ENCODE assay signal across 8 mouse cellular contexts in the genomic region with DNA sequence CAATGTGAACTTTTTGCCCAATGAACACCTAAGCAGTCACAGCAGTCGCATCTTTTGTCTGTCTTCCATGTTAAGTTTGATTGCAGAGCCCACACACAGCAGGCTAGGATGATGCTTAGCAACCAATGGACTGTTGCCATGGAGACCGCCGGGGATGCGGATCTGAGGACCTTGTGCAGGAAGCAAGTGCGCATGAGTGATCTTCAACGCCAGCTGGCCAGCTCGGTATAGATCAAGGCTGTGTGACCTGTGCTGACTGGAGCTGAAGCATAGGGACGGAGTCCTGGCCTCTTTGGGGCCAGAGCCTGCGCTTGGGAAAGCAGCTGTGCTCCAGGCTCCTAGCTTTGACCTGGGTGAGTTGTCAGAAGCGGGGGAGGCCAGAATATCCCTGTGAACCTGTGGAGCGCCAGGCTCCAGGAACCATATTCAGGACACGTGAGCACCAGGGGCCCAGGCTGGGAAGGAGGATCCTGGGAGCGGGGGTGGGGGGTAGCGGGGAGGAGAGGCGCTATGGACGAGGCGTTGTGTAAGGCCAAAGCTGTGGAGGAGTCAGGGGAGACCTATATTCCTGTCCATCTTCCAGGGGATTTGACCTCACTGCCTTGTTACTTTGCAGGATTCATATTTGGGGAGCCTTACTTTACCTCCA. TPM values are rescaled to one million over a fixed set of nuclear protein-coding genes. Genes with fewer than 3 reads are reported as not detected.
A peak's percentile ranks its signal among the peaks of the same experiment; 100 is the strongest.
DNase-seq lines count a peak whose midpoint lies in the region; ATAC-seq and TF ChIP-seq lines count a peak whose summit lies in the region.

Gene Pnmal1 (plus strand): TSS at position 141 of the 649 bp plus-strand sequence.

- peak; percentile 63 for ATAC-seq in lung, embryonic 14.5 days (ENCODE audit: insufficient read depth)
- peak; percentile 94 for ATAC-seq in neural tube, embryonic 14.5 days (ENCODE audit: low read depth)
- ATAC-seq in erythroid progenitor cell, adult 5-6 weeks (replicated peaks; ENCODE audit: low FRiP score, poor library complexity, severe bottlenecking) = no peak

- H3K27me3 ChIP-seq in lung, embryonic 14.5 days (ENCODE audit: insufficient read depth, low read length) = 0 out of 2 replicates have a peak, but pooled peaks cover 6% of the 10 kb centered on the region
- no peaks in the 10 kb centered on the region for H3K27me3 ChIP-seq in neural tube, embryonic 14.5 days (ENCODE audit: control insufficient read depth, insufficient read depth, low read length)

- H3K9me3 ChIP-seq in lung, embryonic 14.5 days (ENCODE audit: low read depth, low read length) = no peaks in the 10 kb centered on the region
- no peaks in the 10 kb centered on the region for H3K9me3 ChIP-seq in neural tube, embryonic 14.5 days (ENCODE audit: control insufficient read depth, low read length)

- whole genome bisulfite sequencing in lung, embryonic 14.5 days = 20% methylated on average over 17 of the region's 17 CpGs
- WGBS in neural tube, embryonic 14.5 days = 9% methylated on average over 17 of the region's 17 CpGs

- no peak within 1 kb of the TSS for H3K4me3 ChIP-seq in lung, embryonic 14.5 days (ENCODE audit: low read depth, low read length)
- peak within 1 kb of the TSS; percentile 57 for H3K4me3 ChIP-seq in left cerebral cortex, adult 2 months
- H3K4me3 ChIP-seq in neural tube, embryonic 14.5 days (ENCODE audit: low read depth, low read length) = peak within 1 kb of the TSS; percentile 38

- no peak within 1 kb of the TSS for H3K9ac ChIP-seq in lung, embryonic 14.5 days
- peak within 1 kb of the TSS; percentile 58 for H3K9ac ChIP-seq in neural tube, embryonic 14.5 days (replicated peaks; ENCODE audit: low read depth, low read length)

- no peaks in the 10 kb centered on the region for H3K36me3 ChIP-seq in lung, embryonic 14.5 days (ENCODE audit: insufficient read depth)
- H3K36me3 ChIP-seq in neural tube, embryonic 14.5 days (ENCODE audit: control insufficient read depth, insufficient read depth, low read length) = no peaks in the 10 kb centered on the region

- intact Hi-C loops in left cerebral cortex, adult 2 months (cut with DNase I) = no loop called here

- H3K4me2 ChIP-seq in lung, embryonic 14.5 days = no peak within 1 kb of the TSS
- peak within 1 kb of the TSS; percentile 66 for H3K4me2 ChIP-seq in neural tube, embryonic 14.5 days (ENCODE audit: low read depth, low read length)

- TF ChIP-seq CTCF in lung, embryonic 14.5 days (IDR thresholded peaks at IDR 0.05; ENCODE audit: low read depth) = no peak
- TF ChIP-seq CTCF in left cerebral cortex, adult 2 months (IDR thresholded peaks at IDR 0.05) = no peak

- no peaks in the 10 kb centered on the region for H3K4me1 ChIP-seq in lung, embryonic 14.5 days (ENCODE audit: insufficient read depth)
- H3K4me1 ChIP-seq in neural tube, embryonic 14.5 days (ENCODE audit: control insufficient read depth, insufficient read depth, low read length) = peaks cover 32% of the 10 kb centered on the region

- DNase-seq in lung, embryonic 14.5 days = peak; percentile 68
- no peak for DNase-seq in lung, postnatal 4 days
- peak; percentile 96 for DNase-seq in cerebellum, postnatal 14 days
- DNase-seq in frontal cortex, postnatal 14 days (ENCODE audit: low spot score in 2 of 2) = peak; percentile 90 to 91
- peak; percentile 90 to 92 for DNase-seq in left cerebral cortex, adult 2 months (ENCODE audit: extremely low spot score in 1 of 2, low spot score in 2 of 2)
- DNase-seq in lung, postnatal 36 days = no peak

- no peak within 1 kb of the TSS for H3K27ac ChIP-seq in lung, embryonic 14.5 days (ENCODE audit: low read depth)
- peak within 1 kb of the TSS; percentile 93 for H3K27ac ChIP-seq in left cerebral cortex, adult 2 months
- peak within 1 kb of the TSS; percentile 86 for H3K27ac ChIP-seq in neural tube, embryonic 14.5 days (ENCODE audit: low read depth, low read length)

RNA-seq across cellular contexts. Expression of gene Pnmal1, which starts in this region (rescaled TPM):
- 0.11 and 0.20 TPM in 2 replicates for polyA plus RNA-seq in lung, embryonic 14.5 days (2014; fragmentation: Nextera tagmentation; extraction: Ambion mirVana)
- total RNA-seq in left cerebral cortex, adult 2 months (2021) = 100 to 1,000 TPM; 106 to 118 TPM
- 60.1 and 60.7 TPM in 2 replicates for polyA plus RNA-seq in neural tube, embryonic 14.5 days (2014; fragmentation: Nextera tagmentation; extraction: Ambion mirVana)
- not detected in 2 replicates for total RNA-seq in erythroid progenitor cell, adult 5-6 weeks (2015; ENCODE audit: low replicate concordance)
- not detected in 2 replicates for total RNA-seq in erythroid progenitor cell, adult 5-6 weeks (2017; ENCODE audit: low replicate concordance)

Comparison
In these comparisons a context has a peak if more than half of its experiments do, and no peak if none do; other contexts are left out.
1. RNA of gene Pnmal1 (total RNA-seq): 106 to 118 TPM in left cerebral cortex, adult 2 months; not detected in erythroid progenitor cell, adult 5-6 weeks; every median in the first group is over 100 times any median in the second.
2. RNA of gene Pnmal1 (polyA plus RNA-seq): 60.1 to 60.7 TPM in neural tube, embryonic 14.5 days; 0.11 to 0.20 TPM in lung, embryonic 14.5 days; every median in the first group is over 10 times any median in the second.
3. Peak in DNase-seq and ATAC-seq in lung, embryonic 14.5 days; RNA of the gene not detected or under 1 TPM.
4. DNase-seq: peak in cerebellum, postnatal 14 days (2 of 2), frontal cortex, postnatal 14 days (2 of 2) and left cerebral cortex, adult 2 months (2 of 2); none in lung, postnatal 4 days (0 of 2) and lung, postnatal 36 days (single experiment).